Mouse (Mus musculus) activated CD4-positive, CD25-positive, alpha-beta regulatory T cell, adult 4 months (primary cell): ENCODE data around the gene Abcb10. TPM values are rescaled to one million over a fixed set of nuclear protein-coding genes. Genes with fewer than 3 reads are reported as not detected.

Experiments
- polyA plus RNA-seq, 2 experiments: library from polyadenylated mRNA; unstranded; fragments of 100-300 nt; shearing (Covaris generic); gene quantifications; one replicate each; pipeline ENCODE4 v1.2.1; 2017

Abcb10 gene
- polyA plus RNA-seq, 2 experiments from 2014 or later, result 0.69 to 2.0 TPM

Other genes with a start within 250 kb of the Abcb10 start
- gene Rab4a, start 177.1 kb downstream of the Abcb10 start, polyA plus RNA-seq, result 10 to 100 TPM; 14.2 to 20.3 TPM
- 1 to 10 TPM; 3.2 to 3.3 TPM for gene Ccsap, start 122.9 kb downstream of the Abcb10 start, polyA plus RNA-seq
- gene Acta1, start 88.4 kb downstream of the Abcb10 start, polyA plus RNA-seq, result under 1 TPM in 1 of 2 experiments, not detected in 1; 0.48 TPM
- 10 to 100 TPM in 1 of 2 experiments, 1 to 10 TPM in 1; 6.4 to 10.2 TPM for gene Nup133, start 33.9 kb downstream of the Abcb10 start, polyA plus RNA-seq
- gene Taf5l, start 38.3 kb upstream of the Abcb10 start, polyA plus RNA-seq, result 10 to 100 TPM; 12.0 to 13.7 TPM
- 1 to 10 TPM; 4.4 to 5.7 TPM for gene Urb2, start 38.4 kb upstream of the Abcb10 start, polyA plus RNA-seq
- 10 to 100 TPM; 18.2 to 20.1 TPM for gene Galnt2, start 248.3 kb upstream of the Abcb10 start, polyA plus RNA-seq